Mouse (Mus musculus) embryonic fibroblast, embryonic 13.5 days (primary cell): Measurements from ENCODE around the gene Paqr9. TPM values are rescaled to one million over a fixed set of nuclear protein-coding genes. Genes with fewer than 3 reads are reported as not detected.

Experiments
- H3K27ac ChIP-seq: 2 replicates; pipeline ENCODE4 v1.5.1; 2012; ENCODE audit warnings: low read length, control low read depth, inconsistent platforms; ENCODE audit not compliant: insufficient read depth
- H3K4me1 ChIP-seq: 2 replicates; pipeline ENCODE4 v1.6.1; 2011; ENCODE audit warnings: low read length; ENCODE audit not compliant: control insufficient read depth, insufficient read depth
- H3K4me3 ChIP-seq: 2 replicates; pipeline ENCODE4 v1.5.1; 2011; ENCODE audit warnings: mild to moderate bottlenecking, control low read depth, low read length; ENCODE audit not compliant: insufficient read depth
- CTCF ChIP-seq: IDR thresholded peaks from 2 replicates; pipeline ENCODE4 v1.5.1; 2011; ENCODE audit warnings: mild to moderate bottlenecking, control low read depth, low read length, moderate library complexity, borderline replicate concordance; ENCODE audit not compliant: insufficient read depth
- POLR2A ChIP-seq: IDR thresholded peaks from 2 replicates; pipeline ENCODE4 v1.6.1; 2011; ENCODE audit warnings: low read depth, mild to moderate bottlenecking, control low read depth, low read length, moderate library complexity
- polyA plus RNA-seq: library from polyadenylated mRNA; stranded (reverse); fragments of >200 nt; gene quantifications from 2 replicates; pipeline ENCODE4 v1.2.4, GENCODE M21; 2011; ENCODE audit warnings: low read depth; ENCODE audit not compliant: missing spikeins, insufficient read length

Gene Paqr9
- polyA plus RNA-seq, 1 experiment: not detected

DNA sequence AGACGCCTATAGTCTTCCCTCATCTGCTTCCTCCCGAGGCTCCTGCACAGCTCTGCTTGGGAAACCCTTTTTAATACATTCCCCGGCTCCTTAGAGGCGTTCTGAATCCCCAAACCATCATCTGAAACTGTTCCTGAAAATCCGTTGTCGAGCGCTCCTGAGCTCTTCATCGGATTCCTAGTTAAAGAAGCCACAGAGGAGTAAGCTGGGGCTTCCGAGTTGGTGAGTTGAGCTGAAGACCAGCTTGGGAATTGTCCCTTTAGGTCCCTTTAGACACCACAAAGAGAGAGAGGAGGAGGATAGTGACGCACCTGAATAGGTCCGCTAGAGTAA lies 765 bp upstream of the Paqr9 start:
- Histone ChIP-seq H3K4me3 (no peak overlapping the region), H3K27ac (no peak overlapping the region), H3K4me1 (no peaks in the 10 kb centered on the region)
- TF ChIP-seq POLR2A (no peak), CTCF (no peak)

DNA sequence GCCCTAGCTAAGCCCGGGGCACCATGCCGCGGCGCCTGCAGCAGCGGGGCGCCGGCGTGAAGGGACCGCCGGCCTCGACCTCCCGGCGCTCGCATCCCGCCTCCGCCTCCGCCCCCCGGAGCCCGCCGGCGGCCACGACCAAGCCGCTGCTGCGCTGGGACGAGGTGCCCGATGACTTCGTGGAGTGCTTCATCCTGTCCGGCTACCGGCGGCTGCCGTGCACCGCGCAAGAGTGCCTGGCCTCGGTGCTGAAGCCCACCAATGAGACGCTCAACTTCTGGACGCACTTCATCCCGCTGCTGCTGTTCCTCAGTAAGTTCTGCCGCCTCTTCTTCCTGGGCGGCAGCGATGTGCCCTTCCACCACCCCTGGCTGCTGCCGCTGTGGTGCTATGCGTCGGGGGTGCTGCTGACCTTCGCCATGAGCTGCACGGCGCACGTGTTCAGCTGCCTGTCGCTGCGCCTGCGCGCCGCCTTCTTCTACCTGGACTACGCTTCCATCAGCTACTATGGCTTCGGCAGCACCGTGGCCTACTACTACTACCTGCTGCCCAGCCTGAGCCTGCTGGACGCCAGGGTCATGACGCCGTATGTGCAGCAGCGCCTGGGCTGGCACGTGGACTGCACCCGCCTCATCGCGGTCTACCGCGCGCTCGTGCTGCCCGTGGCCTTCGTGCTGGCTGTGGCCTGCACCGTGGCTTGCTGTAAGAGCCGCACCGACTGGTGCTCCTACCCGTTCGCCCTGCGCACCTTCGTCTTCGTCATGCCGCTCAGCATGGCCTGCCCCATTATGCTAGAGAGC lies 679 bp downstream of the Paqr9 start:
- Histone ChIP-seq H3K27ac (no peak overlapping the region), H3K4me3 (peak overlapping the region; percentile 22), H3K4me1 (no peaks in the 10 kb centered on the region)
- no peak for TF ChIP-seq POLR2A
- no peak for TF ChIP-seq CTCF

DNA sequence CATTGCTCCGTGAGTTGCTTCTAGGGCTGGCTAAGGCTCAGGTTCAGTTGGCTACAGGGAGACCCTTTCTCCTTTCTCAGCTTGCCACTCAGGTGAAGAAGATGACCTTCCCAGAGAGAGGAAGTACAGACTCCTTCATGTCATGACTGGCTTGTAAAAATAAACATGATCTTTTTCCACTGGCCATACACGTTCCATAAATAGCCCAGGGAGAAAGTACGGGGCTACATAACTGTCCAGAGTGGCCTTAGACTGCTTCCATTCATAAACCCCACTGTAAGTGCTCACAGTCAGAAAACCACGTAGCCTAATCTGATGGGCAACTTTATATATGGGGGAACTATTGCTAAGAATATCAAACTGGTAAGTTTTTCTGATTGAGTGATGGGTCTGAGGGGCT lies 4.6 kb downstream of the Paqr9 start:
- H3K4me3 ChIP-seq: no peak overlapping the region
- H3K27ac ChIP-seq: no peak overlapping the region
- H3K4me1 ChIP-seq: no peaks in the 10 kb centered on the region
- TF ChIP-seq POLR2A (no peak), CTCF (no peak)

DNA sequence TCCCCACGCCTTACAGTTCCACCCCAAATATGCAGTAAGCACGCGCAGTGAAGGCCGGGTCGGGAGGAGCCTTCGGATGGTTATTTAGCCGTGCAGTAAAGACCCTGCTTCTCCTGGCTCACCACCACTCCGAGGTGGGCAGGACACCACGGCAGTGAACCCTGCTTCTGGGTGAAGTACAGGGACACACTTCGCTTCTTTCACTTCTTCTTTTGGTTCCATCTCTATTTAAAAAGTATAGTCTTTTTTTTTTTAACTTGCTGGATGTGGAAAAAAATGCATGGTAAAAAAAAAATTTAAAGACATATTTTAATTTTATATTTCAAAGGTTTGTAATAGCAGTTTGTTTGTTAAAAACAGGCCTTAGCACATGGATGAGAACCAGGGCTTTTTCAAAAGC lies 6.9 kb downstream of the Paqr9 start:
- H3K4me1 ChIP-seq: no peaks in the 10 kb centered on the region
- no peak for TF ChIP-seq POLR2A
- TF ChIP-seq CTCF: no peak
- H3K4me3 ChIP-seq: no peak overlapping the region
- H3K27ac ChIP-seq: no peak overlapping the region

DNA sequence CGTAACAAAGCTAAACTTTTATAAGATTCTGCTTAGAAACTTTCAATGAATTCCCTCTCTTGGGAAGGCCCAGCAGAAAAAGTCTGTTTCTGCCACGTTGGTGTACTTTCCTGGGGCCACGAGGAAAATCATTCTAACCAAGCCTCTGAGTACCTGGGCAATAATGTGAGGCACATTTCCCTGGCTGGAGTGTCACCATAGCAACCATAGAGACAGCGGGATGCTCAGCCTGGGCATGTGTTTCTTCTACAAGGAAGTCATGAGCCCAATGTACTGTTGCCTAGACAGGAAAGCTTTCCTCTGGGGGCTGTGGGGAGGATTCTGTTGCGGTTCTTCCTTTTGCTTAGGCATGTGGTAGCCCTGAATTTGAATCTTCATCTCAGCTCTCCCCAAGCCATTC lies 7.5 kb downstream of the Paqr9 start:
- no peak for TF ChIP-seq POLR2A
- no peak for TF ChIP-seq CTCF
- Histone ChIP-seq H3K4me3 (no peak overlapping the region), H3K27ac (no peak overlapping the region), H3K4me1 (no peaks in the 10 kb centered on the region)

DNA sequence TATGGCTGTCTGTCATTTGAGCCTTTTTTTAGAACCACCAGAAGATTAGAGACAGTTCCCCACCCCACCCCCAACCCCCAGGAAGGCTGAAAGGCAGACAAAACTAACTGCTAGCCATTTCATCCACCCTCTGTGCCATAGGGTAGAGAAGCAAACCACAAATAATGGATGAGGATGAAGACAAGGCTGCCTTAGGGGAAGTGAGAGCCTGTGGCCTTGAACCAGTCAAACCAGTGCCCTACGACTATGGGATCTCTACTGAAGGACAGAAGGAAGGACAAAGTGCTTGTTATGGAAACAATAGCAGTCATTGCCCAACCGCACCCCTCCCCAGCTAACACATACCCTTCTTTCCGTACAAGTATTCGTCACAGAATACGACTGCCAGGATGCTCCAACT lies 9.8 kb downstream of the Paqr9 start:
- TF ChIP-seq CTCF (no peak), POLR2A (no peak)

DNA sequence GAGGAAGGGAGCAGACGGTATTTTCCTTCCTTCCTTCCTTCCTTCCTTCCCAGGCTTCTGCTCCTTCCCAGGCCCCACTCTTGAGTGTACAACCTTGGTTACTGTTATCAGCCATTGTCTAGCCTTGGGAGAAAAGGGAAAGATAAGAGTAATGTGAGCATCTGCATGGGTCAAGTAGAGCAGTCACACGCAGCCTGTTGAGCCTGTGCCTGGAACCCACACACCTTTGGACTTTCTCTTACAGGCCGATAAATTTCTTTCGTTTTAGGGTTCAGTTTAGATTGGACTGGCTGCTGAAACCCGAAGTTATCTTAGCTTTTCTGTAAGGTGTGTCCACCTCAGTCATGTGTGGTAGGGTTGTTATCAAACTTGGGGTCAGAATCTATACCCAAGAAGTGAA lies 10.5 kb downstream of the Paqr9 start:
- Histone ChIP-seq H3K27ac (no peak overlapping the region), H3K4me3 (no peak overlapping the region), H3K4me1 (no peaks in the 10 kb centered on the region)
- TF ChIP-seq POLR2A: no peak
- TF ChIP-seq CTCF: no peak

More for the DNA sequence above, 9.8 kb downstream of the Paqr9 start:
- H3K4me1 ChIP-seq: no peaks in the 10 kb centered on the region
- no peak overlapping the region for H3K27ac ChIP-seq
- H3K4me3 ChIP-seq: no peak overlapping the region

DNA sequence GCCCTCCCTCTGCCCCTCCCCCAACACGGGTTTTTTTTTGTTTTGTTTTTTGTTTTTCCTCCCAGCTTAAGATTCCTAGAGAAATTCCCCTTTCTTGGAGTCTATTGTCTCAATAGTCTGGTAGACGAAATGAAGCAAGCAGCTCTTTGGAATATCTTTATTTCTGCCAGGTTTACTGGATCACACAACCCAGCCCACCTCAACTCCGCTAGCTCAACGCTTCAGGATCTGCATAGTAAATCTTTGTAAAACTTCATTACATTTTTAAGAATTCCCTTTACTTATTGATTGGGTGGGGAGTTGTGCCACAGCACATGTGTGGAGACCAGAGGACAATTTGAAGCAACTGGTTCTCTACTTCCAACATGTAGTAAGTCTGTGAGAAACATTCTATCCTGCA lies 11.1 kb downstream of the Paqr9 start:
- no peak for TF ChIP-seq CTCF
- no peak for TF ChIP-seq POLR2A
- no peak overlapping the region for H3K4me3 ChIP-seq
- H3K27ac ChIP-seq: no peak overlapping the region
- H3K4me1 ChIP-seq: no peaks in the 10 kb centered on the region

DNA sequence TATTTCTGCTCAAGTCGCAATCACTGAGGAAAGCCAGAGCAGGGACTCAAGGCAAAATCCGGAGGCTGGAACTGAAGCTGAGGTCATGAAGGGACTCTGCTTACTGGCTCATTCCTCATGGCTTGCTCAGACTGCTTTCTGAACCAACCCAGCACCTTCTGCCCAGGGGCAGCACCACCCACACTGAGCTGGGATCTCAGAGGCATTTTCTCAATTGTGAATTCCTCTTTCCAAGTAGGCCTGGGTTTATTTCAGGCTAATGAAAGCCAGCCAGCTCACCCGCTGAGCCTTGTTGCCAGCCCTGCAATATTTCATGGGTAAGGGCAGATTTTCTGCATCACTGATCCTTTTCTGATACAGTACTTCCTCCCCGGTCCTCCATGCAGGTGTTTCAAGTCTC lies 12.0 kb downstream of the Paqr9 start:
- Histone ChIP-seq H3K4me1 (no peaks in the 10 kb centered on the region), H3K4me3 (no peak overlapping the region), H3K27ac (no peak overlapping the region)
- no peak for TF ChIP-seq CTCF

DNA sequence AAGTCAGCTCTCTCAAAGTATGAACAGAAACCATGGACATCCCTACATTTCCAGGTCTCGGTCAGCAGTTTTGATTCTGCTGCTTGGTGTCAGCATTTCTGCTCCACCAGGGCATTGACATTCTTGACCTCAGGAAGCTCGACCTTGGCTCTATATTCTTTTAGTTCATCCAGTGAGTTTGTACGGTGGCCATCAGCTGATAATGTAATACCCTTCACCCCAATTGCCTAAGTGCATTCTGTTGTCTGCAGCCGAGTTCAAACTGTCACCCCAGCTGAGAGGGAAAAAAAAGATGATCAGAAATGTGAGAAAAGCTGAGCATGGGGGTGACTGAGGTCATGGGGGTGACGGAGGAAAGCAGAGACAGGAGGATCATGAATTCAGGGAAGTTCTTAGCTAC lies 13.1 kb downstream of the Paqr9 start:
- Histone ChIP-seq H3K4me3 (no peak overlapping the region), H3K27ac (no peak overlapping the region), H3K4me1 (no peaks in the 10 kb centered on the region)
- TF ChIP-seq POLR2A (no peak), CTCF (no peak)
